Mouse (Mus musculus): ENCODE measurements around the gene Tgm3. TPM values are rescaled to one million over a fixed set of nuclear protein-coding genes. Genes with fewer than 3 reads are reported as not detected.

The Tgm3 gene
- polyA plus RNA-seq, 1 experiment from 2014 or later = not detected

DNA sequence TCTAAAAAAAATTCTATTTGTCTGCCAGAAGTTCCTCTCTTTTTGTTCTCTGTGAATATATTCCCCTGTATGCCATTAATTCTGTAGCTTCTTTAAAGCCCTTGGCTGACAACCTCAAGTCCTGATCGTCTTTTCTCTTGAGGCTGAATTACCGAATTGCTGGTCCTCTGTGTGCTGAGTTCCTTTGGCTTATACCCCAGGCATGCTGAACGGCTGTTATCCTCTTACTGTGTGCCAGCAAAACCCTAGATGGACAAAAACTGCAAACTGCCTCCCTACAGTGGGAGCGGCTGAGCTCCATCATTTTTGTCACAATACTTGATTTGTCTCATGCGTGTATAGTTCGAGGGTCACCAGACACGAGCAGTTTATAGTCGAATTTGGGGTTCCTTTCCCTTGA, 24.7 kb downstream of the Tgm3 start:
- Histone ChIP-seq H3K9me3 (ENCODE audit: control insufficient read depth, low read length) (no peaks in the 10 kb centered on the region), H3K4me2 (ENCODE audit: low read length) (no peak overlapping the region), H3K9ac (ENCODE audit: low read length) (no peak overlapping the region), H3K27me3 (ENCODE audit: control insufficient read depth, insufficient read depth, low read length) (no peaks in the 10 kb centered on the region), H3K4me3 (ENCODE audit: control insufficient read depth in 1 of 2, insufficient read depth in 1 of 2, low read depth in 1 of 2, low read length in 2 of 2) (no peak overlapping the region), H3K36me3 (ENCODE audit: control insufficient read depth, insufficient read depth, low read length) (no peaks in the 10 kb centered on the region), H3K4me1 (ENCODE audit: control insufficient read depth in 2 of 2, insufficient read depth in 2 of 2, low read length in 2 of 2) (peaks cover 0 to 3% of the 10 kb centered on the region in 2 experiments; a peak in 1 of 4 replicates), H3K27ac (replicated peaks in 1 of 2; ENCODE audit: control insufficient read depth in 1 of 2, insufficient read depth in 1 of 2, low read depth in 2 of 2, low read length in 2 of 2) (no peak overlapping the region)
- no peak for ATAC-seq (ENCODE audit: insufficient number of reproducible peaks, insufficient read depth, low FRiP score, low read depth)
- 78% methylated on average over 8 of the region's 8 CpGs for WGBS

DNA sequence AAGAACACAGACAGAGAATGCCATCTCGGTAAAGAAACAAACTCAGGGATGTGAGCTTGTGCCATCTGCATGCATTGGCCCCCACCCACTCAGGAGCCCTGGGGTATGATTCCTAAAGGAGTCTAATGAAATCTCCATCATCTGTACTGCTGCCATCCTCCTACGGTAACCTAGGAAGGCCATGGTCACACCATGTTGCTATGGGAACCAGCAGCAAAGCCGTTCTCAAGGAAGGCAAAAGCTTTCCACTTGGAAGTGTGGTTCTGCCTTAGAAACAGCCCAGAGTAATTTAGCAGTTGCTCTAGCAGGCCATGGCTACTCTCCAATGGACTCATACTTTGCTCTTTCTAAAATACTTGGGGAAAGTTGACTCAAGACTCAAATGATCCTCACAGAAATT, 26.8 kb downstream of the Tgm3 start:
- H3K27me3 ChIP-seq (ENCODE audit: control insufficient read depth, insufficient read depth, low read length) = no peaks in the 10 kb centered on the region
- no peak overlapping the region for H3K4me3 ChIP-seq (ENCODE audit: control insufficient read depth in 1 of 2, insufficient read depth in 1 of 2, low read depth in 1 of 2, low read length in 2 of 2)
- no peak overlapping the region for H3K9ac ChIP-seq (ENCODE audit: low read length)
- no peak overlapping the region for H3K4me2 ChIP-seq (ENCODE audit: low read length)
- peaks cover 0 to 3% of the 10 kb centered on the region in 2 experiments; a peak in 1 of 4 replicates for H3K4me1 ChIP-seq (ENCODE audit: control insufficient read depth in 2 of 2, insufficient read depth in 2 of 2, low read length in 2 of 2)
- no peaks in the 10 kb centered on the region for H3K9me3 ChIP-seq (ENCODE audit: control insufficient read depth, low read length)
- no peaks in the 10 kb centered on the region for H3K36me3 ChIP-seq (ENCODE audit: control insufficient read depth, insufficient read depth, low read length)
- no peak overlapping the region for H3K27ac ChIP-seq (replicated peaks in 1 of 2; ENCODE audit: control insufficient read depth in 1 of 2, insufficient read depth in 1 of 2, low read depth in 2 of 2, low read length in 2 of 2)
- no peak for ATAC-seq (ENCODE audit: insufficient number of reproducible peaks, insufficient read depth, low FRiP score, low read depth)
- WGBS = 75% methylated on average over 3 of the region's 3 CpGs

DNA sequence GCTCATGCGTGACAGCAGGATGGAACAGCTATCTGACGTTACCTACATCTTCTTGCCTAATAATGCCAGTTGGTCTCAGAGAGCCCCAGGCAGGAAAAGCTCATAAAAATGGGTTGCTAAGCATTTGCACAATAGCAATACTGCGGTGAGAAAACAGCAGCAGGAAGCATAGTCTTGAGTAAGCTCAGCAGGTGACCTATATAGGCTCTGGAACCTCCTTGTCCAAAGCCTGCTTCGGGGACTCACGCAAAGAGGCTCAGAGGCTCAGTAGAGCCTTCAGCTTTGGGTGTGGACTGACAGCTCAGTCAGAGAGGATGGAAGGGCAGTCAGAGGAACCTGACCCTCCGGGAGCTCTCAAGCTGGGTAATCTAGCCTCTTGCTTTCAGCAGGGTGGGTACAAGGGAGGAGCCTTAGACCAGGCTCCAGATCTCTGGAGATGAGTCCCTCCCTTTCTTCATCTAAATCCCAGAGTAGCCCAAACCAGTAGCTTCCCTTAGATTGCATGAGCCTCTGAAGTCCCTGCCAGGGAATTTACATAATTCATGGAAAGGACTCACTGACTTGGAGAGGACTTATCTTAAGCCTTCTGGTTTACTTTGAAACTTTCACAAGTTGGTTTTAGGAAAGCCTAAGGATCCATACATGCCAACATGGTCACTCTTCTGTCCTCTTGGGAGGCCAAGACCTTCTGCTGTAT, 28.2 kb downstream of the Tgm3 start:
- no peak for ATAC-seq (ENCODE audit: insufficient number of reproducible peaks, insufficient read depth, low FRiP score, low read depth)

DNA sequence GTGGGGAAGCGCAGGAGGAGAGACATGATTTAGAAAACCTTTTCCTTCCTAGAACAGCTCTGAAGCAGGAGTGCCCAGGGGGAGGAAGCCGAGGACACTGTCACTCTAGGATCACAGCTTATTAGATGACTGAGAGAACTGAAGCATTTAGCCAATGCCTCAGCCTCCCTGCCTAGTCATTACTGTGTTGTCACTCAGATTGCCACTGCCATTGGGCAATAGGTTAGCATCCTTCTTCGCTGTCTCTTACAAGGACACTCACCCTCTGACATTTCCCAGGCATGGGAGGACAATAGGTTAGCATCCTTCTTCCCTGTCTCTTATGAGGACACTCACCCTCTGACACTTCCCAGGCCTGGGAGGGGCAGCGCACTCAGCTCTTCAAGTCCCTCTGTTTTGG, 31.7 kb downstream of the Tgm3 start:
- ATAC-seq (ENCODE audit: insufficient number of reproducible peaks, insufficient read depth, low FRiP score, low read depth) = no peak
- no peaks in the 10 kb centered on the region for H3K4me1 ChIP-seq (ENCODE audit: control insufficient read depth in 2 of 2, insufficient read depth in 2 of 2, low read length in 2 of 2)

More for the DNA sequence above, 28.2 kb downstream of the Tgm3 start:
- Histone ChIP-seq H3K27ac (replicated peaks in 1 of 2; ENCODE audit: control insufficient read depth in 1 of 2, insufficient read depth in 1 of 2, low read depth in 2 of 2, low read length in 2 of 2) (no peak overlapping the region), H3K4me1 (ENCODE audit: control insufficient read depth in 2 of 2, insufficient read depth in 2 of 2, low read length in 2 of 2) (peaks cover 0 to 3% of the 10 kb centered on the region in 2 experiments; a peak in 1 of 4 replicates), H3K27me3 (ENCODE audit: control insufficient read depth, insufficient read depth, low read length) (no peaks in the 10 kb centered on the region), H3K36me3 (ENCODE audit: control insufficient read depth, insufficient read depth, low read length) (no peaks in the 10 kb centered on the region), H3K4me3 (ENCODE audit: control insufficient read depth in 1 of 2, insufficient read depth in 1 of 2, low read depth in 1 of 2, low read length in 2 of 2) (no peak overlapping the region), H3K9ac (ENCODE audit: low read length) (no peak overlapping the region), H3K4me2 (ENCODE audit: low read length) (no peak overlapping the region), H3K9me3 (ENCODE audit: control insufficient read depth, low read length) (no peaks in the 10 kb centered on the region)
- WGBS = 85% methylated on average over 6 of the region's 6 CpGs

DNA sequence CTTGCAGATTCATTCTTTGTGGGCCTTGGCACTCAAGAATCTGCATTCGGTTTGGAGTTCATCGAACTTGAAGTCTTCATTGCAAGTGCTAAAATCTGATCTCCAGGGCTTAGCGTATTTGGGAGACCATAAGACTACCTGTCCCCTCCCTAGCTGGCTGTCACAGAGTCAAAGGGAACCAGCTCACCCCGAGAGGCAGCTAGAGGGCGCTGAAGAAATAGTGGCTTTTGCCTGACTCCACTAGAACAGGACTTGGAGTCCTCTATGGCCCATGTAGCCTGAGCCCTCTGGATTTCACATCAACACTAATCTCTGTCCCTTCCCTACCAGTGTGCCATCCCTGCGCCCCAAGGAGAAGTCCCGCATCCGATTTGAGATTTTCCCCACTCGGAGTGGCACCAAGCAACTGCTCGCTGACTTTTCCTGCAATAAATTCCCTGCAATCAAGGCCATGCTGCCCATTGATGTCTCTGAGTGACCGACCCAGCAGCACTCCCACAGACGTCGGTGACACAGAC, 35.8 kb downstream of the Tgm3 start:
- H3K4me1 ChIP-seq (ENCODE audit: control insufficient read depth in 2 of 2, insufficient read depth in 2 of 2, low read length in 2 of 2) = no peaks in the 10 kb centered on the region
- H3K4me2 ChIP-seq (ENCODE audit: low read length) = no peak overlapping the region
- H3K9me3 ChIP-seq (ENCODE audit: control insufficient read depth, low read length) = no peaks in the 10 kb centered on the region
- no peak overlapping the region for H3K9ac ChIP-seq (ENCODE audit: low read length)
- WGBS = 75% methylated on average over 13 of the region's 13 CpGs
- H3K4me3 ChIP-seq (ENCODE audit: control insufficient read depth in 1 of 2, insufficient read depth in 1 of 2, low read depth in 1 of 2, low read length in 2 of 2) = no peak overlapping the region
- no peak overlapping the region for H3K27ac ChIP-seq (replicated peaks in 1 of 2; ENCODE audit: control insufficient read depth in 1 of 2, insufficient read depth in 1 of 2, low read depth in 2 of 2, low read length in 2 of 2)
- H3K36me3 ChIP-seq (ENCODE audit: control insufficient read depth, insufficient read depth, low read length) = no peaks in the 10 kb centered on the region
- no peak for ATAC-seq (ENCODE audit: insufficient number of reproducible peaks, insufficient read depth, low FRiP score, low read depth)
- H3K27me3 ChIP-seq (ENCODE audit: control insufficient read depth, insufficient read depth, low read length) = no peaks in the 10 kb centered on the region

More for the DNA sequence above, 31.7 kb downstream of the Tgm3 start:
- no peaks in the 10 kb centered on the region for H3K36me3 ChIP-seq (ENCODE audit: control insufficient read depth, insufficient read depth, low read length)
- 74% methylated on average over 4 of the region's 4 CpGs for WGBS
- no peaks in the 10 kb centered on the region for H3K27me3 ChIP-seq (ENCODE audit: control insufficient read depth, insufficient read depth, low read length)
- no peaks in the 10 kb centered on the region for H3K9me3 ChIP-seq (ENCODE audit: control insufficient read depth, low read length)
- no peak overlapping the region for H3K27ac ChIP-seq (replicated peaks in 1 of 2; ENCODE audit: control insufficient read depth in 1 of 2, insufficient read depth in 1 of 2, low read depth in 2 of 2, low read length in 2 of 2)
- no peak overlapping the region for H3K4me3 ChIP-seq (ENCODE audit: control insufficient read depth in 1 of 2, insufficient read depth in 1 of 2, low read depth in 1 of 2, low read length in 2 of 2)
- H3K4me2 ChIP-seq (ENCODE audit: low read length) = no peak overlapping the region
- H3K9ac ChIP-seq (ENCODE audit: low read length) = no peak overlapping the region

DNA sequence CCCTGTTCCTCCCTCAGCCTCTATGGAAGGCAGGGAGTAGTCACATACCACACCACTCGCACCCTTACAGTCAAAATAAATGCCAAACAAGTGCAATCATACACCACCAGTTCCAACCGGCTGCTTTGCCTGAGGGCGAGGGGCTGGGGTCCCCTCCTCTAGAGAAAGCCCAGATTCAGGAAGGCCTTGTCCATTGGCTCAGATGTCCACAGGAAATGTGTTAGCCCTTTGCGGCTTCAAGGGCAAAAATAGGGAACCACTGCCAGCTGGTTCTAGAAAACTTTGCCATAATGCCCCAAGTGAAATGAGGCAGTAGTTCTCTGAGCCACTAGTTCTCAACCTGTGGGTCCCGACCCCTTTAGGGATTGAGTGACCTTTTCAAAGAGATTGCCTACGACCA, 36.6 kb downstream of the Tgm3 start:
- no peaks in the 10 kb centered on the region for H3K36me3 ChIP-seq (ENCODE audit: control insufficient read depth, insufficient read depth, low read length)
- H3K27ac ChIP-seq (replicated peaks in 1 of 2; ENCODE audit: control insufficient read depth in 1 of 2, insufficient read depth in 1 of 2, low read depth in 2 of 2, low read length in 2 of 2) = no peak overlapping the region
- H3K4me1 ChIP-seq (ENCODE audit: control insufficient read depth in 2 of 2, insufficient read depth in 2 of 2, low read length in 2 of 2) = no peaks in the 10 kb centered on the region
- 76% methylated on average over 6 of the region's 6 CpGs for WGBS
- H3K9me3 ChIP-seq (ENCODE audit: control insufficient read depth, low read length) = no peaks in the 10 kb centered on the region
- H3K4me3 ChIP-seq (ENCODE audit: control insufficient read depth in 1 of 2, insufficient read depth in 1 of 2, low read depth in 1 of 2, low read length in 2 of 2) = no peak overlapping the region
- no peaks in the 10 kb centered on the region for H3K27me3 ChIP-seq (ENCODE audit: control insufficient read depth, insufficient read depth, low read length)
- no peak for ATAC-seq (ENCODE audit: insufficient number of reproducible peaks, insufficient read depth, low FRiP score, low read depth)
- H3K4me2 ChIP-seq (ENCODE audit: low read length) = no peak overlapping the region
- no peak overlapping the region for H3K9ac ChIP-seq (ENCODE audit: low read length)

DNA sequence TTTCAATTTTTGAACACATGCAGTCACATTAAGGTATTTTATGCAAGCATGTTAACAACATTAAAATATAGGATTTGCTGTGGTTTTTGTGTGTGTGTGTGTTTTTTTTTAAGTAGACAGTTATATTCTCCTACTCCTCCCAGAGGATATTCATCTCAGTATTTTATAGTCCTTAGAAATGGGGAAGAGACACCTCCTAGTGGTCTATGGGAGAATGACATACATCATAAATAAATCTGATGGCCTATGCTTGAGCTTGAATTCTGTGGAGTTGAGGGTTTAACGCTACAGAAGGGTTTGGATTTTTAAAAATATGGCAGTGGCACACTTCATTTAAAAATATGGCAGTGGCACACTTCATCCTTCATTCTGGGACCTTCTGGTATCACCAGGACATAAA, 46.0 kb downstream of the Tgm3 start:
- Histone ChIP-seq H3K36me3 (ENCODE audit: control insufficient read depth, insufficient read depth, low read length) (no peaks in the 10 kb centered on the region), H3K27me3 (ENCODE audit: control insufficient read depth, insufficient read depth, low read length) (no peaks in the 10 kb centered on the region), H3K27ac (replicated peaks in 1 of 2; ENCODE audit: control insufficient read depth in 1 of 2, insufficient read depth in 1 of 2, low read depth in 2 of 2, low read length in 2 of 2) (no peak overlapping the region), H3K9ac (ENCODE audit: low read length) (no peak overlapping the region), H3K9me3 (ENCODE audit: control insufficient read depth, low read length) (no peaks in the 10 kb centered on the region), H3K4me2 (ENCODE audit: low read length) (no peak overlapping the region), H3K4me3 (ENCODE audit: control insufficient read depth in 1 of 2, insufficient read depth in 1 of 2, low read depth in 1 of 2, low read length in 2 of 2) (no peak overlapping the region), H3K4me1 (ENCODE audit: control insufficient read depth in 2 of 2, insufficient read depth in 2 of 2, low read length in 2 of 2) (no peaks in the 10 kb centered on the region)
- ATAC-seq (ENCODE audit: insufficient number of reproducible peaks, insufficient read depth, low FRiP score, low read depth) = no peak
- 38% methylated on average over 1 of the region's 1 CpGs for WGBS

DNA sequence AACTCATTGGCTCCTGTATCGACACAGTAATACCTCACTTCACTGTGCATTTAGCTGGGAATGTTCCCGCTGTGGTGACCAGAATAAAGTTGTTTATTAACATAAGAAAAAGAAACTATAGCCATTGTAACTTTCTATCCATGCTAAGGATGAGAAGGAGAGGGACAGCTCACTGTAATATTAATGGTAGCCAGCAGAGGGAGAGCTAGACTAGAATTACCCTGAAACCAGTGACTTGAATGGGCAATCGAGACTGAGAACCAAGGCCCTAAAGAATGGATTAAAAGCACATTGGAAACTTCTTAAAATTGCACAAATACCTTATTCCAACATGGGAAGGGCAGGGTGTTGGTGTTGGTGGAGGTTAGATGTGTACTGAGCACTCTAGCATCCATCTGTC, 56.1 kb downstream of the Tgm3 start:
- H3K4me2 ChIP-seq (ENCODE audit: low read length) = no peak overlapping the region
- no peak overlapping the region for H3K27ac ChIP-seq (replicated peaks in 1 of 2; ENCODE audit: control insufficient read depth in 1 of 2, insufficient read depth in 1 of 2, low read depth in 2 of 2, low read length in 2 of 2)
- H3K9ac ChIP-seq (ENCODE audit: low read length) = no peak overlapping the region
- no peaks in the 10 kb centered on the region for H3K27me3 ChIP-seq (ENCODE audit: control insufficient read depth, insufficient read depth, low read length)
- no peaks in the 10 kb centered on the region for H3K36me3 ChIP-seq (ENCODE audit: control insufficient read depth, insufficient read depth, low read length)
- no peak overlapping the region for H3K4me3 ChIP-seq (ENCODE audit: control insufficient read depth in 1 of 2, insufficient read depth in 1 of 2, low read depth in 1 of 2, low read length in 2 of 2)
- ATAC-seq (ENCODE audit: insufficient number of reproducible peaks, insufficient read depth, low FRiP score, low read depth) = no peak
- H3K4me1 ChIP-seq (ENCODE audit: control insufficient read depth in 2 of 2, insufficient read depth in 2 of 2, low read length in 2 of 2) = no peaks in the 10 kb centered on the region
- 21% methylated on average over 3 of the region's 3 CpGs for WGBS
- no peaks in the 10 kb centered on the region for H3K9me3 ChIP-seq (ENCODE audit: control insufficient read depth, low read length)
